Mouse (Mus musculus) spleen, adult 2 months (tissue): ENCODE data around the gene Ucma.

Experiments
- CTCF ChIP-seq: fragments of 200-500 bp; IDR thresholded peaks from 2 replicates; pipeline ENCODE4 v1.5.1; 2011; ENCODE audit warnings: mild to moderate bottlenecking, inconsistent platforms; ENCODE audit not compliant: insufficient read depth, insufficient read length, insufficient replicate concordance; ENCODE audit errors: extremely low read depth
- POLR2A ChIP-seq: fragments of 200-500 bp; IDR thresholded peaks from 2 replicates; pipeline ENCODE4 v1.6.1; 2011; ENCODE audit warnings: low read depth, low read length, inconsistent platforms

DNA sequence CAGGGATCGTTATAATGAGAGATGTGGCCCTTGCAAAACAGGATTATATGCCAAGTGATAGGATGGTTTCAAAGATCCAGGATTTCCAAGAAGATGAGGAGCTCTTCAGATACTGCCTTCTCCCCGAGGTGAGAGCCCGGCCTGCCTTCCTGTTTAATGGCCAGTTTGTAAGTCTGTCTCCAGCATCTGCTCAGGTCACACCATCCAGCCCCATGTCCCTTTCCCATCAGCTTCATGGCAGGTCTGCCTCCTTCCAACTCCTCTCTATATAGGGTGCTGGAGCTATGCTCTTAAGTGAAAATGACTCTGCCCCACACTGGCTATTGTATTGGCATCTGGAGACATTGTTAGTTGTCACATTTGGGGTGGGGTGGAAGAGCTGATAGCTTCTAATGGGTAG, 48.5 kb upstream of the Ucma start:
- TF ChIP-seq CTCF (no peak), POLR2A (no peak)
